In the genomic region with DNA sequence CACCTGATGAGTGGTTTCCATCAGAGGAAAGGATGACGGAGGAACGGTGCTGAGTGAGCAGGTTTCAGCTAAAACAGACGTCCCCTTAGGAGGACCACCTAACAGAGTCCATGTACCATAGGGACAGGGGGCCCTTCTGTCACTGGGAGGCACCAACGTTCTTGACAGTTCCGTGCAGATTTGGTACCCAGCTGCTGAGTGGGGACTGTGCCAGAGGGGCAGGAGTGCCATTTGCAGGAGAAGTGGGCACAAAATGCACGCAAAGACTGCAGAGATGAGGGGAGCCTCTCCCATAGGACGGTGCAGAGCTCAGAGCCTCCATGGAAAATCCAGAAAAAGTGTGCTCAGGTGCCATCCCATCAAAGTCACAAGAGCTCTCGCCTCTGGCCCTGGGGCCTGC, we compare ENCODE assay signal across 16 mouse cellular contexts.
"Had no signal": no experiment of that assay in that cellular context is flagged by ENCODE, and none has a peak within 500 bp of the region (broad histone marks: within the 10 kb centered on the region; RNA-seq: fewer than 3 reads in every experiment).

No protein-coding gene starts in this region.

- H3K27me3 ChIP-seq: neural tube, embryonic 13.5 days; neural tube, embryonic 15.5 days; stomach, embryonic 15.5 days had no signal

- DNase-seq: retina, postnatal 1 day; right cerebral cortex, adult 18-20 months; right cerebral cortex, postnatal 14 days; right cerebral cortex, postnatal 25 days; right cerebral cortex, postnatal 4 days; spleen, adult 18-20 months; thymus, adult 18-20 months; thymus, adult 2 months; thymus, postnatal 14 days; thymus, postnatal 25 days; thymus, postnatal 36 days; thymus, postnatal 4 days had no signal

- H3K9me3 ChIP-seq: neural tube, embryonic 13.5 days; neural tube, embryonic 15.5 days; stomach, embryonic 15.5 days had no signal

- H3K27ac ChIP-seq: neural tube, embryonic 13.5 days; neural tube, embryonic 15.5 days; stomach, embryonic 15.5 days; stomach, postnatal 0 days had no signal

- H3K9ac ChIP-seq: neural tube, embryonic 13.5 days; neural tube, embryonic 15.5 days; stomach, embryonic 15.5 days had no signal

- H3K36me3 ChIP-seq: neural tube, embryonic 13.5 days; neural tube, embryonic 15.5 days; stomach, embryonic 15.5 days had no signal

- H3K4me3 ChIP-seq: neural tube, embryonic 13.5 days; neural tube, embryonic 15.5 days; stomach, embryonic 15.5 days had no signal

- H3K4me2 ChIP-seq: neural tube, embryonic 13.5 days; neural tube, embryonic 15.5 days; stomach, embryonic 15.5 days had no signal
